Mouse (Mus musculus): ENCODE results near the gene Slc12a5. TPM values are rescaled to one million over a fixed set of nuclear protein-coding genes. Genes with fewer than 3 reads are reported as not detected.

Slc12a5 gene
- polyA plus RNA-seq, 1 experiment from 2014 or later = 1.0 TPM

GRCm38 (mm10) chr2:164921984-164922383 is 38.6 kb upstream of the Slc12a5 start:
- Histone ChIP-seq H3K4me1 (ENCODE audit: control insufficient read depth, insufficient read depth, low read length) (no peaks in the 10 kb centered on the region), H3K4me2 (no peak overlapping the region), H3K9me3 (replicated peaks; ENCODE audit: control insufficient read depth, low read length) (no peaks in the 10 kb centered on the region), H3K27me3 (ENCODE audit: control insufficient read depth, insufficient read depth, low read length) (no peaks in the 10 kb centered on the region), H3K27ac (ENCODE audit: low read depth, low read length) (no peak overlapping the region), H3K9ac (ENCODE audit: low read depth, low read length) (no peak overlapping the region), H3K4me3 (ENCODE audit: low read depth, low read length) (no peak overlapping the region), H3K36me3 (ENCODE audit: control insufficient read depth, insufficient read depth, low read length) (0 out of 2 replicates have a peak, but pooled peaks cover 2% of the 10 kb centered on the region)
- ATAC-seq (replicated peaks; ENCODE audit: insufficient number of reproducible peaks, low FRiP score, low TSS enrichment) = no peak
- WGBS (ENCODE audit: insufficient replicate concordance) = 69% methylated on average over 7 of the region's 7 CpGs

- Histone ChIP-seq H3K9me3 (replicated peaks; ENCODE audit: control insufficient read depth, low read length) (no peaks in the 10 kb centered on the region), H3K9ac (ENCODE audit: low read depth, low read length) (no peak overlapping the region), H3K27ac (ENCODE audit: low read depth, low read length) (no peak overlapping the region), H3K27me3 (ENCODE audit: control insufficient read depth, insufficient read depth, low read length) (no peaks in the 10 kb centered on the region), H3K36me3 (ENCODE audit: control insufficient read depth, insufficient read depth, low read length) (0 out of 2 replicates have a peak, but pooled peaks cover 2% of the 10 kb centered on the region), H3K4me1 (ENCODE audit: control insufficient read depth, insufficient read depth, low read length) (no peaks in the 10 kb centered on the region), H3K4me2 (no peak overlapping the region), H3K4me3 (ENCODE audit: low read depth, low read length) (no peak overlapping the region)
- 69% methylated on average over 4 of the region's 4 CpGs for WGBS (ENCODE audit: insufficient replicate concordance)
- ATAC-seq (replicated peaks; ENCODE audit: insufficient number of reproducible peaks, low FRiP score, low TSS enrichment) = no peak
These were observed 37.3 kb upstream of the Slc12a5 start for GRCm38 (mm10) chr2:164923291-164923690.

GRCm38 (mm10) chr2:164924100-164924857 is 36.3 kb upstream of the Slc12a5 start:
- no peak overlapping the region for H3K4me2 ChIP-seq
- no peak overlapping the region for H3K4me3 ChIP-seq (ENCODE audit: low read depth, low read length)
- 0 out of 2 replicates have a peak, but pooled peaks cover 2% of the 10 kb centered on the region for H3K36me3 ChIP-seq (ENCODE audit: control insufficient read depth, insufficient read depth, low read length)
- H3K4me1 ChIP-seq (ENCODE audit: control insufficient read depth, insufficient read depth, low read length) = no peaks in the 10 kb centered on the region
- no peaks in the 10 kb centered on the region for H3K9me3 ChIP-seq (replicated peaks; ENCODE audit: control insufficient read depth, low read length)
- no peak overlapping the region for H3K27ac ChIP-seq (ENCODE audit: low read depth, low read length)
- H3K27me3 ChIP-seq (ENCODE audit: control insufficient read depth, insufficient read depth, low read length) = no peaks in the 10 kb centered on the region
- no peak overlapping the region for H3K9ac ChIP-seq (ENCODE audit: low read depth, low read length)
- ATAC-seq (replicated peaks; ENCODE audit: insufficient number of reproducible peaks, low FRiP score, low TSS enrichment) = no peak
- 28% methylated on average over 11 of the region's 11 CpGs for WGBS (ENCODE audit: insufficient replicate concordance)

- Histone ChIP-seq H3K9me3 (replicated peaks; ENCODE audit: control insufficient read depth, low read length) (no peaks in the 10 kb centered on the region), H3K4me2 (no peak overlapping the region), H3K4me3 (ENCODE audit: low read depth, low read length) (no peak overlapping the region), H3K36me3 (ENCODE audit: control insufficient read depth, insufficient read depth, low read length) (no peaks in the 10 kb centered on the region), H3K27ac (ENCODE audit: low read depth, low read length) (no peak overlapping the region), H3K4me1 (ENCODE audit: control insufficient read depth, insufficient read depth, low read length) (no peaks in the 10 kb centered on the region), H3K9ac (ENCODE audit: low read depth, low read length) (no peak overlapping the region), H3K27me3 (ENCODE audit: control insufficient read depth, insufficient read depth, low read length) (peaks cover 27% of the 10 kb centered on the region)
- ATAC-seq (replicated peaks; ENCODE audit: insufficient number of reproducible peaks, low FRiP score, low TSS enrichment) = no peak
- 61% methylated on average over 11 of the region's 11 CpGs for WGBS (ENCODE audit: insufficient replicate concordance)
These were observed 29.7 kb upstream of the Slc12a5 start for GRCm38 (mm10) chr2:164930706-164931581.

- Histone ChIP-seq H3K36me3 (ENCODE audit: control insufficient read depth, insufficient read depth, low read length) (no peaks in the 10 kb centered on the region), H3K9ac (ENCODE audit: low read depth, low read length) (no peak overlapping the region), H3K27ac (ENCODE audit: low read depth, low read length) (no peak overlapping the region), H3K27me3 (ENCODE audit: control insufficient read depth, insufficient read depth, low read length) (peaks cover 43% of the 10 kb centered on the region), H3K4me1 (ENCODE audit: control insufficient read depth, insufficient read depth, low read length) (no peaks in the 10 kb centered on the region; the same call in 1 of the 2 replicates), H3K9me3 (replicated peaks; ENCODE audit: control insufficient read depth, low read length) (no peaks in the 10 kb centered on the region), H3K4me3 (ENCODE audit: low read depth, low read length) (no peak overlapping the region), H3K4me2 (no peak overlapping the region)
- ATAC-seq (replicated peaks; ENCODE audit: insufficient number of reproducible peaks, low FRiP score, low TSS enrichment) = no peak
- 44% methylated on average over 10 of the region's 10 CpGs for whole genome bisulfite sequencing (ENCODE audit: insufficient replicate concordance)
These were observed 27.1 kb upstream of the Slc12a5 start for GRCm38 (mm10) chr2:164933534-164933933.

- peaks cover 57% of the 10 kb centered on the region for H3K27me3 ChIP-seq (ENCODE audit: control insufficient read depth, insufficient read depth, low read length)
- peaks cover 4% of the 10 kb centered on the region; the same call in 1 of the 2 replicates for H3K4me1 ChIP-seq (ENCODE audit: control insufficient read depth, insufficient read depth, low read length)
- H3K4me3 ChIP-seq (ENCODE audit: low read depth, low read length) = no peak overlapping the region
- H3K27ac ChIP-seq (ENCODE audit: low read depth, low read length) = no peak overlapping the region
- no peak overlapping the region for H3K4me2 ChIP-seq
- WGBS (ENCODE audit: insufficient replicate concordance) = 67% methylated on average over 4 of the region's 4 CpGs
- H3K36me3 ChIP-seq (ENCODE audit: control insufficient read depth, insufficient read depth, low read length) = no peaks in the 10 kb centered on the region
- no peaks in the 10 kb centered on the region for H3K9me3 ChIP-seq (replicated peaks; ENCODE audit: control insufficient read depth, low read length)
- H3K9ac ChIP-seq (ENCODE audit: low read depth, low read length) = no peak overlapping the region
- ATAC-seq (replicated peaks; ENCODE audit: insufficient number of reproducible peaks, low FRiP score, low TSS enrichment) = no peak
These were observed 24.6 kb upstream of the Slc12a5 start for GRCm38 (mm10) chr2:164935991-164936390.

GRCm38 (mm10) chr2:164938146-164939091 is 22.2 kb upstream of the Slc12a5 start:
- no peak overlapping the region for H3K27ac ChIP-seq (ENCODE audit: low read depth, low read length)
- whole genome bisulfite sequencing (ENCODE audit: insufficient replicate concordance) = 3% methylated on average over 39 of the region's 39 CpGs
- H3K36me3 ChIP-seq (ENCODE audit: control insufficient read depth, insufficient read depth, low read length) = no peaks in the 10 kb centered on the region
- H3K4me2 ChIP-seq = peak overlapping the region; percentile 71
- peaks cover 9% of the 10 kb centered on the region; the same call in 1 of the 2 replicates for H3K4me1 ChIP-seq (ENCODE audit: control insufficient read depth, insufficient read depth, low read length)
- peak overlapping the region; percentile 8; the same call in 1 of the 2 replicates for H3K9ac ChIP-seq (ENCODE audit: low read depth, low read length)
- peaks cover 50% of the 10 kb centered on the region for H3K27me3 ChIP-seq (ENCODE audit: control insufficient read depth, insufficient read depth, low read length)
- ATAC-seq (replicated peaks; ENCODE audit: insufficient number of reproducible peaks, low FRiP score, low TSS enrichment) = no peak
- peak overlapping the region; percentile 39 for H3K4me3 ChIP-seq (ENCODE audit: low read depth, low read length)
- no peaks in the 10 kb centered on the region for H3K9me3 ChIP-seq (replicated peaks; ENCODE audit: control insufficient read depth, low read length)

GRCm38 (mm10) chr2:164939106-164939505 is 21.5 kb upstream of the Slc12a5 start:
- H3K4me2 ChIP-seq = peak overlapping the region; percentile 71
- peak overlapping the region; percentile 39 for H3K4me3 ChIP-seq (ENCODE audit: low read depth, low read length)
- no peaks in the 10 kb centered on the region for H3K36me3 ChIP-seq (ENCODE audit: control insufficient read depth, insufficient read depth, low read length)
- no peaks in the 10 kb centered on the region for H3K9me3 ChIP-seq (replicated peaks; ENCODE audit: control insufficient read depth, low read length)
- 4% methylated on average over 11 of the region's 11 CpGs for WGBS (ENCODE audit: insufficient replicate concordance)
- H3K27ac ChIP-seq (ENCODE audit: low read depth, low read length) = no peak overlapping the region
- peaks cover 9% of the 10 kb centered on the region; the same call in 1 of the 2 replicates for H3K4me1 ChIP-seq (ENCODE audit: control insufficient read depth, insufficient read depth, low read length)
- H3K27me3 ChIP-seq (ENCODE audit: control insufficient read depth, insufficient read depth, low read length) = peaks cover 44% of the 10 kb centered on the region
- H3K9ac ChIP-seq (ENCODE audit: low read depth, low read length) = 0 out of 2 replicates have a peak overlapping the region, but pooled peaks have one; percentile 8
- no peak for ATAC-seq (replicated peaks; ENCODE audit: insufficient number of reproducible peaks, low FRiP score, low TSS enrichment)
